ENCODE assay signal across 19 mouse cellular contexts in the genomic region with DNA sequence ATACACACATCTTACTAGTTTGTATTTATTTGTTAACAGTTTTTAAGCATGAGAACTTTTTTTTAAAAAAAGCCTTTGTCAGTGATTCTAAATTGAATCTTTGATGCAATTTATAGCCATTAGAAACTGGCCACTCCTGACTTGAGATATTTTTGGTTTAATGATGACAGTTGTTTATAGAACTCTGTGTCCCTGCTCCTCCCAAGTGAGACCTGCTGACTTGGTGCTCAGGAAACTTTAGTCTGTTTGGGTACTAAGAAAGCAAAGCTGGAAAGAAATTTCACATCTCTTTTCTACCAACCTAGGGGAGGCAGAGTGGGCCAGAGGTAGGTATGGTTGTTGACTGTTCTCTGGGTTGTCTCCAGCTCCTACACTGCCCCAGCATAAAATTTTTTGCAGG.
"Had no signal": no experiment of that assay in that cellular context is flagged by ENCODE, and none has a peak within 500 bp of the region (broad histone marks: within the 10 kb centered on the region; RNA-seq: fewer than 3 reads in every experiment).

No protein-coding gene starts in this region.

- H3K27ac ChIP-seq: limb, embryonic 10.5 days; limb, embryonic 13.5 days; liver, embryonic 12.5 days; liver, embryonic 15.5 days; stomach, embryonic 15.5 days had no signal

- H3K9ac ChIP-seq: limb, embryonic 13.5 days; liver, embryonic 12.5 days; liver, embryonic 15.5 days; lung, embryonic 14.5 days; stomach, embryonic 15.5 days had no signal

- DNase-seq: kidney, adult 18-20 months; kidney, adult 9 months; kidney, postnatal 14 days; kidney, postnatal 4 days; liver; lung, embryonic 14.5 days; lung, postnatal 10 days; lung, postnatal 4 days; midbrain, embryonic 14.5 days; right cerebral cortex, postnatal 14 days; right cerebral cortex, postnatal 4 days; spleen, adult 18-20 months; thymus, postnatal 25 days had no signal

- H3K4me1 ChIP-seq: limb, embryonic 10.5 days; liver, embryonic 12.5 days; liver, embryonic 15.5 days; stomach, embryonic 15.5 days had no signal

- H3K9me3 ChIP-seq: limb, embryonic 10.5 days; limb, embryonic 13.5 days; liver, embryonic 12.5 days; liver, embryonic 15.5 days; stomach, embryonic 15.5 days had no signal

- ATAC-seq: liver, embryonic 12.5 days had no signal

- H3K36me3 ChIP-seq: limb, embryonic 10.5 days; limb, embryonic 13.5 days; liver, embryonic 12.5 days; liver, embryonic 15.5 days; stomach, embryonic 15.5 days had no signal

- H3K27me3 ChIP-seq: limb, embryonic 13.5 days; liver, embryonic 12.5 days; liver, embryonic 15.5 days; stomach, embryonic 15.5 days had no signal

- H3K4me2 ChIP-seq: limb, embryonic 13.5 days; liver, embryonic 12.5 days; liver, embryonic 15.5 days; lung, embryonic 14.5 days; midbrain, embryonic 11.5 days; stomach, embryonic 15.5 days had no signal

- H3K4me3 ChIP-seq: limb, embryonic 10.5 days; limb, embryonic 13.5 days; liver, embryonic 12.5 days; liver, embryonic 15.5 days; stomach, embryonic 15.5 days had no signal
